Mouse (Mus musculus): Measurements from ENCODE around the gene Pde10a. TPM values are rescaled to one million over a fixed set of nuclear protein-coding genes. Genes with fewer than 3 reads are reported as not detected.
A peak's percentile ranks its signal among the peaks of the same experiment; 100 is the strongest.
"Not testable (repeated sequence)": the region's sequence is repeated elsewhere in the genome, so short reads cannot be mapped to it uniquely, and the experiment has no call there.

The Pde10a gene
- total RNA-seq, 2 experiments from 2014 or later = 20.2 to 21.3 TPM

DNA sequence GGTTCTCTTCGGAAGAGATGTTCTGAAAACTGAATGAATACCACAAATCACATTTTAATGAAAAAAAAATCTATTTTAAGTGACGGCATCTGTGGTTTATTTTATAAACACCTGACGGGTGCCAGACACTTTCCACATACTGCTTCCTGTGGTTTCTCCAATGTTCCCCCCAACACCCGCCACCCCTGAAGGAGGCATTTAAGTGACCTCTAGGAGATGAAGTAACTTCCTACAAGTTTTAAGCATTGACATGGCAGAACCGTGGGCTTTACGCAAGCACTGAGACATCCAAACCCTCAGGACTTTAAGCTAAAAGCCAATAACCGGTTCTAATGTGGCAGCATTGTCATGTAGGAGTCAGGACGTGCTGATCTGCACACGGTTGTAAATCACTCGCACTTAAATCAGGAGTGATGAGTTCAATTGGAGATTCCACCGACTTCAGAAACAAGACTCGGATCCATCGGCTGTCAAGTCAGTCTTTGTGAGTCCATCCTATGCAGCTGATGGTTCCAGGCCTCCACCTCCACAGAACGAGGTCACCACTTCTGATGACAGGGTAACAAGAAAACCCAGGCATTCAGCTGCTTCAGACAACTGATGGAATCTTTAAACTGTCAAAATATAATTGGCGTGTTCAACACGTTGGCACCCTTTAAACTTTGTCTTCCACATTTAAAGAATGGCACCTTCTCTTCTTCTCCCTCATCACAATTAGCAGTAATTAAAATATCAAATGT, 115.7 kb downstream of the Pde10a start:
- no peak for DNase-seq (ENCODE audit: low spot score in 2 of 2)

DNA sequence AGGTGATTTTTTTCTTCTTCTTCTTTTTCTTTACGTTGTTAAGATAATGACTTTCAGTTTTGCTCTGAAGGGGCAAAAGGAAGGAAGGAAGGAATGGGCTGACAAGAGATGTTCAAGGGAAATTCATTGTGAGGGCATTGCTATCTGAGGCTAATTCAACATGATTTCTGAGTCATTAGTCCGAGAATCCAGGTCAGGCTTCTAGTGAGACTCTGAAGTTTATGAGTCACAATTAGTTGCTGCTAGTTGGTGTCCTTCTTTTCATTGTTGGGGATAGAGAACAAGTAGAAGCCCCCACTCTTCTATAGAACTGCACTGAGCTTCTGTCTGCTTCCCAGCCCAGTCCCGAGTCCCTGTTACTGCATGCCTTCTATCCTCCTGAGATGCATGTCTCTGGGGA, 116.3 kb downstream of the Pde10a start:
- no peak for DNase-seq (ENCODE audit: low spot score in 2 of 2)

DNA sequence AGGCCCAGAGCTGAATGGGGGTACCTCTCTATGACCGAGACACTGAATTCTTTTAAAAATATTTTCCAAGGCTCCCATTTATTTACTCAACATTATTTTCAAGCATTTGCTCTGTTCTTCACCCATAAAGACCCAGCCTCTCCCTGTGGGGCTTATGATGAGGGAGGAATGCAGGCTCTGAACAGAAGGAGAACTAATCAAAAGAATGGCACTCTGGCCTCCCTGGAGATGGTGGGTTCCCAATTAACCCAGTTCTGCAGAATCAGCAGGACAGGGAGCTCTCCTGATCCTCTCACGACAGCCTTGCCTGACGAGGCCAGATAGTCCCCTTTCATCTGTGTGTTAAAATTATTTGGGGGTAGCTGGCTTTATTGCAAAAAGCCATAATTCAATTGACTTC, 117.2 kb downstream of the Pde10a start:
- DNase-seq (ENCODE audit: low spot score in 2 of 2) = no peak

DNA sequence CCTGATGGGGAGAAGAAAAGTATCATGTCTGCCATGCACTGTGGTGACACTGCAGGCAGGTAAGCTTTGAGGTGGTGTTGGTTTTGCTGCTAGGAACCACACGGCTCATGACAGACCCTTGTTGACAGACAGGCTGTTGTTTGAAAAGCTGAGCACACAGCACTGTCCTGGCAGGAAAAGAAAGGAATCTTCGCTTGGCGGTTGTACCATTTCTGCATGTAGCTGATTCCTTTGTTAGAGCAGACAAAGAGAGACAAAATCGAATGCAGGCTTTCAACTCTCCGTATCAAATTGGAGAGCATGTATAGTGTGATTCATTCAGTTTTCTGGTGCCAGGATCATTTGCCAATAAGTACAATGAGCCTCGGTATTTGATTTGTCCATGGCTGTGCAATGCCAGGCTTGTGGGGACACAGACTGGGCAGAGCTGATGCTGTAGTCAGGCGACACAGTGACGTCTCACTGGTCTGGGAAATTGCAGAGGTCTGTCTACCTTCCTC, 122.2 kb downstream of the Pde10a start:
- DNase-seq (ENCODE audit: low spot score in 2 of 2) = no peak

DNA sequence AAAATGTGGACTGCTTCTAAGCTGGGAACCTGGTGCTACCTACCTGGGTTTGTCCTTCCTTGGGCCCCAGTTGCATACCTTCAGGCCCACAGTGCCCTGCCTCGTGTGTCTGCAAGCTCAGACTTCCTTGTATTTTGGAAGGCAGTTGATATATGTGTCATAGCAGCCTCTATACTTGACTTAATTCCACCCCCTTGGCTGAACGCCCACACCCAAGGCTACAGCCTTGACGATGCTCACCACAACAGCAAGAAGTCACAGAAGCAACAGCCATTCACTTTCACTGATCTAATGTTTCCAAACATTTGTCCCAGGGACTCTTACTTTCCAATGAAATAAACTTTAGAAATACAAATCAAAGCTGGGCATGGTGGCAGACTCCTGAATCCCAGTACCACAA, 123.1 kb downstream of the Pde10a start:
- peak; percentile 53 to 64 for DNase-seq (ENCODE audit: low spot score in 2 of 2)

DNA sequence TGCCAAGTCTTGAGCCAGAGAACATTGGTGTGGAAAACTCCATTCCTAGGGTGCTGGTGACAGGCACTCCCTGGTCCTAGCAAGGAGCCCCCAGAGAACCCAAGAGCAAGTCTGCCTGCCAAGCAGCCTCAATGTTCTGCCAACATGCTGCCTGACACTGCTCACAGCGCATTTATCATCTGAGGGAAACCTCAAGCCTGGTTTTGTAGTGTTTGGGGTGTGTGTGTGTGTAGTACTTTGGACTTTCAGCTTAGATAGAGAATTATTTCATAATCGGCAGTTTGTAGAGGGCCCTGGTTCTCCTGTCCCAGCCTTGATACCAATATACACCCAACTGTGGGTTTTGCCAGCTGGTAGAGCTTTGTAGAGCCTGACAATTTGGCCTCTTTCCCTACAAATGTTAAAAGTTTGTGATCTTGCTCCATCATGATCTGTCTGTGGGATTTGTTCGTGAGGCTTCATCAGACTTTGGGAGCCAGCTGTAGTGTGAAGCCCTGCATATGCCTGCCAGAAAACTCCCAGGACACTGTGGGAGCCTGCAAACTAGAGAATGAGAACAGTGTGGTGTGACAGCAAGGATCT, 127.6 kb downstream of the Pde10a start:
- no peak for DNase-seq (ENCODE audit: low spot score in 2 of 2)

DNA sequence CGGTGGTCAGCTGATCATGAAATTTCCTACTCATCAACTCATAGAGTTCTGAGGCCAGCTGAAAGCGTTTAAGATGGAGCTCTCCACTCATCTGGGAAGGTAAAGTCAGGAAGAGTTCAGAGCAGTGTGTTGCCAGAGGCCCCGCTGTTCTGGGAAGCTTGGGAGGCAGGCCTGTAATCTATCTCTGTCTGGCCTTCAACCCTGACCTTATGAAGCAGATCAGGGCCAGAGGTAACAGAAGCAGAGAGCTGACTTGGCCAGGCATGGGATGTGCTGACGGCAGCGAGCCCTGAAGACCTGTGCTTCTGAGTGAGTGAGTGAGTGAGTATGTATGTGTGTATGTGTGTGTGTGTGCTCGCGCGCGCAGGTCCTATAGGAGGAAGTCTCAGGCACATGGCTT, 132.5 kb downstream of the Pde10a start:
- DNase-seq (ENCODE audit: low spot score in 2 of 2) = no peak

DNA sequence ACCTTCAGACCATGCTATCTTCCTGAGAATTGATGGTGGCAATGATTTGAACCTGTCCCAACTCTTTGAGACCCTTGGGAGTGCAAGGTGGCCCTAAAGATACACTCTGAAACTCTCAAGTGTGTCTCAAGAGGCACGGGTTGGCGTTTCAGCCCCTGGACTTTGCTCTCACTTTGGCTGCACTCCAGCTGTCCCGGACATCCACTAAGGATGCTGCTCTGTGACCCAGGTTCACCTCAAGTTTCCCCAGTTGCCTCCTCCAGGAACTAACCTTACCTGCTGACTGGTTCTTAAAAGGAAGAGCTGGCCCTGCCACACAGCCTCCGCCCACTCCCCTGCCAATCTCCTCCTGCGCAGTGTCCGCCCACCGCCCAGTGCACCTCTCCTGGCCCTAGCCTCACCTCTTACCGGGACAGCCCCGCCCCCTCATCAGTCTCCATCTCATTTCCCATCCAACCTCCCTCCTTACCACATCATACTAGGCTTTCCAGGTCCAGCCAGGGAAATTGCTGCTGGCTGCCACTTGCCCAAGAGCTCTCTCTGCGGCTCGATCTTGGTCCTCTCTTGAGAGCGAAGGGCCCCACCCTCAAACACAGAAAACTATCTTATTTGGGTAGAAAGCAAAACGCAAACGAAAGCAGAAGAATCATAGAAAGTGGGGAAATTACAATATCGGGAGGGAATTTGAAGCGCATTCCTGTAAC, 133.7 kb downstream of the Pde10a start:
- no peak for DNase-seq (ENCODE audit: low spot score in 2 of 2)

DNA sequence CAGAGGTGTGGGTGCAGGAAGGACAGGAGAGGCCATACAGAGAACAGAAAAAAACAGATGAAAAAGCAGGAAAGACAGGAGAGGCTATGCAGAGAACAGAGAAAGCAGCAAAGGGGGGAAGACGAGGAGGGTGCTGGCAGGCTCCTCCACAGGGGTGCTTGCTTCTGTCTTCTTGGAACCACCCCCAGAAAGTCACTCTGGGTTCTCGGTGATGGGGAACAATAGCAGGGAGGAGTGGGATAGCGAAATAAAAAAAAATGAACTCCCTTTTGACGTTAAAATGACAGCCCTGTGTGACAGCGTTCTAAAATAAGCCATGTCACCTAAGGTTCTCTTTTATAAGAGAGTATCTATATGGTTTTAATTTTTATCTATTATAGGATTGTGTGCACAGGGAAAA, 141.7 kb downstream of the Pde10a start:
- no peak for DNase-seq (ENCODE audit: low spot score in 2 of 2)

DNA sequence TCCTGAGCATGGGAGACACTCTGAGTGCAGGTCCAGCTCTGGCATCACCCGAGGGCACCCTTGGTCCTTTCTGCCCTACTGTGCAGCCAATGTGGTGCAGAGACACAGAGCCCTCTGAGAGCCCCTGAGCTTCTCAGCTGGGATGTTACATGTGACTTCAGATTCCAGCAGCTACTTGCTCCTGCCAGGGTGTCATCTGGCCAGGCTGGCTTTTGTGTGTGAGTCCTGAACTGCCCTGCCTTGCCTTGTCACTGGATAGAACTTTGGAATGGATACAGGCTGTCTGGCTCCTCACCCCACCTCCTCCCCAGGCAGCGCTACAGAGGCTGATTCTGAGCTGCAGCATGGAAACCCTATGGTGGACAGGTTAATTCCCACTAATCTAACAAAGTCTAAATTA, 149.5 kb downstream of the Pde10a start:
- DNase-seq (ENCODE audit: low spot score in 2 of 2) = no peak

DNA sequence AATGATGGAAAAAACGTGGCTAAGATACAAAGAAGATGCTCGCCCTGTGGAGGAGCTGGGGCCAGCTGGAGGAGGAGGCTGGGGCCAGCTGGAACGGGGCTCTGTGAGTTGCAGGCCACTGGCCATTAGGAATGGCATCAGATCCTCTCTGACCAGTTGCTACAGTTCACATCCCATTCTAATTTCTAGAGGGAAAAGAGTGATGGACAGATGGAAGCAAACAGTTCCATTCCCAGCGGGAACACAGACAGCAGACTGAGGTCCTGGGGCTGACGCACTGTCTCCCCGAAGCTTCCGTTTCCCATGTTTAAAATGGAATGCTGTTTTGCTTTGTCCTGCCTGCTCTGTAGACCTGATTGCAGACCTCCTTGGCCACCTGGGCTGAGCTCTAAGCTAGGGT, 161.2 kb downstream of the Pde10a start:
- no peak for DNase-seq (ENCODE audit: low spot score in 2 of 2)

DNA sequence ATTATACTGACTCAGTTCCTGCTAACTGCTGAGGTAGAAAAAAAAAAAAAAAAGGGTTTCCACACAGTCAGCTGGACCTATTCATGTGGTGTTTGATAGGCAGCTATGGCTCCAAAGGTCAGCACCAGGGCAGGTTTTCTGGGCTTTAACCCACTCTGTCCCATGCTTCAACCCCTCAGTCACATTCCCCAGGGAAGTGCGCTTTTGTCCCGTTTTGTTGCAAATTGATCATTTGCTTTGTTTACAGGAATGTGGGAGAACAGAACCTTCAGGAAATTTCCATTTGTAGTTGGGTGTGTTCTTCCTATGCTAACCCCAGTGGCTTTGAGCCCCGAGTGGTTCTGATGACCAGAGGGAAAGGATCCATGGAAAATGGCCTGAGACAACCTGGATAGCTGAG, 162.9 kb downstream of the Pde10a start:
- no peak for DNase-seq (ENCODE audit: low spot score in 2 of 2)

DNA sequence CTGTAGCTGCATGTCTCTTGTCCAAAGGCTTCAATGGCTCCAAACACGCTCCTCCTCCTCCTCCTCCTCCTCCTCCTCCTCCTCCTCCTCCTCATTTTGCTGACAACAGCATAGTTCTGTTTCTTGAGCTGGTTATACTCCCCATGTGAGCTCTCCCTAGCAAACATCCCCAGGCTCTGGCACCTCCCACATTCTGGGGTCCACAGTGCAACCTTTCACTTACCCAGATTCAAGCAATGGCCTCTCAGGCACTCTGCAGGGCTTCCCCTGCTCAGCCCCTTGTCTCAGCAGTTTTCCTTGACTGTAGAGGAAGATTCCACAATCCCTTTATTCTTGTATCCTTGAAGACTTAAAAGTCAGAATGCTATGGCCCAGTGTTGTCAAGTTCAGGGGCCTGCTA, 173.1 kb downstream of the Pde10a start:
- no peak for DNase-seq (ENCODE audit: low spot score in 2 of 2)

DNA sequence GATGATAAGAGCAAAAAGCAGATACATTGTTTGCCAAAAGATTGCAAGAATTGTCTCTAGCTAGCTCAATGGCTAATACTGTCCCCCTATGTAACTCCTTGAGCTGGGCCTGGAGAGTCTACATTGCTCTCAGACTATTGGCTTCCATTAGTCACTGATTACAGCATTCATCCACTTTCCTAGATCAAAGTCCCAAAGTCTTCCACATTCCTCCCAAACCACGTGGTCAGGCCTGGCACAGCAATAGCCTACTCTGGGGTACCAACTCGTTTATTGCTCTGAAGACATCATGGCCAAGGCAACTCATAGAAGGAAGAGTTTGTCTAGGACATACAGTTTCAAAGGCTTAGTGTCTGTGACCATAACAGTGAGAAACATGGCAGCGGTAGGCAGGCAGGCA, 173.6 kb downstream of the Pde10a start:
- DNase-seq (ENCODE audit: low spot score in 2 of 2) = no peak

DNA sequence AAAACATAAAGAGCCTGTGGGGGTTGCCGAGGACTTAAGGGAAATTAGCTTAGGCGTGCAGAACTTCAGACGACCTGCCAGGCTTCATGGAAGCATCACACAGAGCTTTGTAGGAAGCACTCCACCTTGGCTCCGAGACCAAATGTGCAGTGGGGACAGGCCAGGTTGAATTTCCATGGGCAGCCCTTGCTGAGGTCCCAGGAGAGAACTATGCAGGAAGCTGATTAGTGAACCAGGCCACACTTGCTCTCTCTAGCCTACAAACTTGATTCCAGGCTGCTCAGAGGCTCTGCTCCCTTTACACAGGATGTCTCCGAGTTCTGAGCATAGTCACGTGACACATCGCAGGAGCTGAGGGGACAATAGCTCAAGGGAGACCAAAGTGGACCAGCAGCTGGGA, 175.9 kb downstream of the Pde10a start:
- no peak for DNase-seq (ENCODE audit: low spot score in 2 of 2)

DNA sequence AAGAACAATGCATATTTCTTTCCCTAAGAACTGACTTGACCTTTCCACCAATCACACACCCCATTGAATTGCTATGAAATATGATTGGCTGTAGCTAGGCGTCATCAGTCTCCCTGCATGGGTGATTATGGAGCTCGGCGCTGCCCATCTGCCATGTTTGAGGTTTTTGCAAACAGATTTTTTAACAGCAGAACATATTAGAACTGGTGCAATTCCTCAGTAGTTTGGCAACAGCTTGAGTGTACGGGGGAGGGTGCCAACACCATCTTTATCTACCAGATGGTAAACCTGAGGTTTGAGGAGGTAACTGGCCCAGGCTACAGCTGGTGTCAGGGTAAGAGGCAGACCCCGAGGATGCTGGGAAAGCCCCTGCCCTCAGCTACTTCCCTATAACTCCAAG, 177.3 kb downstream of the Pde10a start:
- no peak for DNase-seq (ENCODE audit: low spot score in 2 of 2)

DNA sequence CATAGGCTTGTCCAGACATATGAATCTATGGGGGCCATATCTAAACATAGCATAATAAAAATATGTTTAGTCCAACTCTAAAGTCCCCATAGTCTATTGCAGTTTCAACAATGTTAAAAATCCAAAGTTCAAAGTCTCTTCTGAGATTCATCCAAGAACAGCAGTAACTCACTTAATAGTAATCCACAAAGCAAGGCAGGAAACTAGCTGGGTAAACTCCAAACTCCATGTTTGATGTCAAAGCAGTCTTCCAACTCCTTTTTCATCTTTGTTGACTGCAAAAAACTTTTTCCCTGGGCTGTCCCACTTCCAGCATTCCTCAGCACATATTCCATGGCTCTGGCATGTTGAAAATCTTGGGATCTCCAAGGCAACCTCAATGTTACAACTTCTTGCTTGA, 182.8 kb downstream of the Pde10a start:
- no peak for DNase-seq (ENCODE audit: low spot score in 2 of 2)

DNA sequence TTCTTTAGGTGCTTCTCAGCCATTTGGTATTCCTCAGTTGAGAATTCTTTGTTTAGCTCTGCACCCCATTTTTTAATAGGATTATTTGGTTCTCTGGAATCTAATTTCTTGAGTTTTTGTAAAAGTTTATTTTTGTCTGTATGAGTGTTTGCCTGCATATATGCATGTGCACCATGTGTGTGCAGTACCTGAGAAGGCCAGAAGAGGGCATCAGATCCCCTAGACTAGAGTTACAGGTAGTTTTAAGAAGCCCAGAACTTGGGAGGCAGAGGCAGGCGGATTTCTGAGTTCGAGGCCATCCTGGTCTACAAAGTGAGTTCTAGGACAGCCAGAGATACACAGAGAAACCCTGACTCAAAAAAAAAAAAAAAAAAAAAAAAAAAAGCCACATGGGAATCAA, 187.6 kb downstream of the Pde10a start:
- not testable (repeated sequence) for DNase-seq (ENCODE audit: low spot score in 2 of 2)

DNA sequence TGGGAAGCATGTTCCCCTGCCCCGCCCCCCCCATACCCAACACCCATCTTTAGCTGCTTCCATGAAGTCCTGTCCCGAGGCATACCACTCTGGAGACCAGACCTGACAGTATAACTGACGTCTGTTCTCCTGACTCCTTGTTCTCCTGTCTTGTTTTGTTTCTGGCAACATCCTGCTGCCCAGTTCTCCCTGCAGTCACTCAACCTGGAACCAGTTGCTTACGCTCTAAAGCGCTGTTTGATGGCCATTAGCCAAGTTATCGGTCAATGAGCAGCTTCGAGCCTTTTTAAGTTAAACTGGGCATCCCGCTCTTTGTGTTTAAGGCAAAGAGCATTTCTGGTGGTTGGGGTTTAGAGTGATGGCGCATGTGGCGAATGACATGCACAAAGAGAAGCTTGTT, 195.8 kb downstream of the Pde10a start:
- DNase-seq (ENCODE audit: low spot score in 2 of 2) = no peak

DNA sequence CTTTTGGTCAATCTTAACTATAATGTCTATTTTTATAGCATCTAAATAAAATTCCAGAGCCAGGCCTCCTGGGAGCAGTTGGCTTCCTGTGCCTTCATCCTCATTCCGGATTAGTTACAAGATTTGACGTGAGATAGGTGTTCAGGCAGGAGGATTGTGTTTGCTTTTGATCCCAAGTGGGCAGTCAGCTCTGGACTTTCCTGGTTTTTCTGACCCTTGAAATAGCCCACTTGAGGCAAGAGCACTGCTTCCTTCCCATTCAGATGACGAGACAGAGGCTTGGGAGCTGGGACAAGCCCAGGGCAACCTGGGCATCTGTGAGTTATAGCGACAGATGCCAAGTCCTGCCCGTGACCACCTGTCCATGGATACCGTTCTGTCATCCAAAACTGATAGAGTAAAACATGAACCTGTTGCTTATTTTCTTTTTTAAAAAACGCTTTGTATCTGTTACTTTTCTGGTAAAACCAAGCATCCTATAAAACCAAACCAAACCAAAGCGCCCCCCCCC, 199.3 kb downstream of the Pde10a start:
- no peak for DNase-seq (ENCODE audit: low spot score in 2 of 2)

DNA sequence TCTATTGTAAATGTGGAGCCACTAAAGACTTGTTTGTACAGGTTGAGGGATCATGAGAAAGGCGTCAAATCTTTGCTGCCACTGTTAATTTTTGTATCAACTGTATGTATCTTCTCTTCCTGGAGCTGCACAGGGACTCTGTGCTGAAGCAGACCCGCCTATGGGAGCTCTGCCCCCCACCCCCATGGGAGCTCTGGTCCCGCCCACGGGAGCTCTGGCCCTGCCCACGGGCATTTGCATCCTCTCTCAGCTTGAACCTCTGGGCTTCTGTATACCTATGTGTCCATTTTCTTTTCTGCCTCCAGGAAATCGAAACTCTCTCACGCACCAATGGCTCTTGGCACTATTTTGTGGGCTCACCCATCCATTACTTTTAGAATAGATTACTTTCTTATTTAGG, 203.5 kb downstream of the Pde10a start:
- no peak for DNase-seq (ENCODE audit: low spot score in 2 of 2)

DNA sequence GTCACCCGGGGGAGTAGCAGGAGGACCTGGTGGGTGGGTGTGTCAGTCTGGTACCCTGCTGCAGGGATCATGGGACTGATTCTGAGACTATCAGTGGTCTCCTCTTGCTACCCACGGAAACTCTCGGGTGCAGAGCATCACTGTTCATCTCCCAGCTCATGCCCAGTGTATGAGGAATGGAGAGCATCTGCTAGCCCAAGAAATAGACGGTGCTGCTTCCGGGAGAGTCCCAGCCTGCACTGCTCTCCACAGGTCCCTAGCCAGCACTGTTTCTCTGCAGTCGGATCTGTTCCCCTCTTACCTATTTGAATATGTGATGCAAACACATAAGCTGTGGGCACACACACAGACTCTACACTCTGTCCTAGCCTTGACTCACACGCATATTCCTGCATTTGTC, 204.6 kb downstream of the Pde10a start:
- no peak for DNase-seq (ENCODE audit: low spot score in 2 of 2)
